Mouse (Mus musculus) gastrocnemius, adult 2 months (tissue): ENCODE results near the gene 8030411F24Rik. TPM values are rescaled to one million over a fixed set of nuclear protein-coding genes. Genes with fewer than 3 reads are reported as not detected.

ENCODE experiments used
- DNase-seq: peaks from one replicate; pipeline ENCODE4 v3.0.0; 2022
- H3K27ac ChIP-seq: fragments of 200-600 bp; 2 replicates; pipeline ENCODE4 v1.8.1; 2022; ENCODE audit warnings: mild to moderate bottlenecking
- H3K4me3 ChIP-seq: fragments of 200-600 bp; 2 replicates; pipeline ENCODE4 v1.8.1; 2022; ENCODE audit warnings: mild to moderate bottlenecking, moderate library complexity
- CTCF ChIP-seq: fragments of 200-600 bp; IDR thresholded peaks from 2 replicates; pipeline ENCODE4 v1.8.1; 2022; ENCODE audit warnings: antibody characterized with exemption, mild to moderate bottlenecking, moderate library complexity
- intact Hi-C: fragments of 180-260 bp; cut with DNase I; formaldehyde crosslinking; loops from one replicate; pipeline ENCODE4 v1.15.1; 2025
- total RNA-seq, 2 experiments: library from RNA; stranded (reverse); gene quantifications; 2 replicates each; pipeline ENCODE4 v1.2.3; 2021

8030411F24Rik gene
- total RNA-seq, 2 experiments from 2014 or later: not detected

- no peak for DNase-seq
- H3K27ac ChIP-seq: no peak overlapping the region
- no peak for TF ChIP-seq CTCF
- H3K4me3 ChIP-seq: no peak overlapping the region
- intact Hi-C loops: no loop called here
These were observed 19.7 kb downstream of the 8030411F24Rik start for GRCm38 (mm10) chr2:148801491-148801921.

DNA sequence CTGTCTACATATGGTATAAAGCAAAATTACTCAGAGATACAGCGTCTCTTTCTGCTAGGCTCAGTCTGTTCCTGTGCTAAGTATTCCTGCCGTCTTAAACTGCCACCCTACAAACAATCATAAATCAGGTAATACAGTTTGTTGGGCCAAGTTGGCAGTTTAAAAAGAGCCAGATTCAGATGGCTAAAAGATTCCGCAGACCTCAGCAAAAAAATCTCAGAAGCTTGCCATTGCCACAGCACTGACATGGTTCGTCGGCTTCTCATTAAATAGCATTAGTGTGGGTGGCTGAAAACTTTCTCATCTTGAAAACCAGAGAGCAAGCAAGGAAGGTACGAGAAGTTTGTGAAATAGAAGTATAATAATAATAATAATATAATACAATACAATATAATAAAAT lies 24.9 kb downstream of the 8030411F24Rik start:
- TF ChIP-seq CTCF: no peak
- intact Hi-C loops: no loop called here
- Histone ChIP-seq H3K4me3 (no peak overlapping the region), H3K27ac (no peak overlapping the region)
- no peak for DNase-seq

DNA sequence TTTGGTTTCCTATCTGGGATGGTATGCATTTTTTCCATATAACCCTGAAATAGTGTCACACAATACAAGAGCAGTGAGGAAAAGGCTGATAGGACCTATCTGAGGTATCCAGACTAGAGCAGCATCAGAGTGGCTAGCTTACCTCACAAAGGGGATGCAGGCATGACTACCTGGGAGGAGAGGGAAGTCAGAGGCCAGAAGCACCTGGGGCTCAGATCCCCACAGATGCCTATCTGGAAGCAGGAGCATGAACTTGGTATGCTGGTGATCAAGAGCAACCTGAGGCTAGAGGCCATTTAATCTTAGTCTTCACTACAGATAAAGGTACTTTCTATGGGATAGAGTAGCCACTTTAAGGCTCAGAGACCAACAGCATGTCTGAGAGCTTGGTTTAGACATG lies 38.1 kb downstream of the 8030411F24Rik start, which contains the start of gene Cst13:
Cst13 (plus strand) TSS at position 173 of the 400 bp plus-strand sequence.
- Histone ChIP-seq H3K4me3 (no peak within 1 kb of the TSS), H3K27ac (no peak within 1 kb of the TSS)
- intact Hi-C loops: no loop called here
- DNase-seq: no peak
- no peak for TF ChIP-seq CTCF

DNA sequence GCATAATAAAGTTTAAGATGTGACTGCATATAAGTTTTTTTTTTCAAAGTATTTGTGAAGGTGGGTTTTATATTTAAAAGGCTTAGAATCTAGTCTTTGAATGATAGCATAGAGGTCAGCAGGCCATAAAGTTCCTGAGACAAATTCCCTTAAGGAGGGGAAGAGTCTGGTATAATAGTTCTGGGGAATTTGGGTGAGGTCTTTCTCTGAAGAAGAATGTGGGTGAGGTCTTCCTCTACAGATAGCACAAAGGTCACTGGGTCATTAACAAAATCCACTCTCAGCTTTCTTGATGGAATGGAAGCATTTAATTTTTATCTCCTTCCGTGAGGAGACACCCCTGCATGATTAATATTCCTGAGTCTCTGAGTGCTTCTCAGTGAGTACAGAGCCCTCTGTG lies 44.2 kb downstream of the 8030411F24Rik start:
- Histone ChIP-seq H3K27ac (no peak overlapping the region), H3K4me3 (no peak overlapping the region)
- no peak for DNase-seq
- no peak for TF ChIP-seq CTCF
- intact Hi-C loops: no loop called here

GRCm38 (mm10) chr2:148834912-148835311 lies 53.1 kb downstream of the 8030411F24Rik start, which contains the start of gene Cst9:
Gene Cst9 (plus strand): TSS chr2:148835147.
- intact Hi-C loops: no loop called here
- no peak for TF ChIP-seq CTCF
- no peak within 1 kb of the TSS for H3K27ac ChIP-seq
- no peak for DNase-seq
- H3K4me3 ChIP-seq: no peak within 1 kb of the TSS

Other genes with a start within 250 kb of the 8030411F24Rik start
- 1 to 10 TPM; 6.6 to 7.7 TPM for gene Nxt1, start 109.4 kb upstream of the 8030411F24Rik start, total RNA-seq
- gene Gzf1, start 101.0 kb upstream of the 8030411F24Rik start, total RNA-seq: 10 to 100 TPM; 18.9 to 26.3 TPM
- 1 to 10 TPM; 4.3 to 6.2 TPM for gene Napb, start 49.5 kb upstream of the 8030411F24Rik start, total RNA-seq
- gene Cstl1, start 31.7 kb upstream of the 8030411F24Rik start, total RNA-seq: not detected
- not detected for gene Cst11, start 10.5 kb upstream of the 8030411F24Rik start, total RNA-seq
- gene Cst12, start 7.4 kb downstream of the 8030411F24Rik start, total RNA-seq: not detected
- gene Cst8, start 16.8 kb downstream of the 8030411F24Rik start, total RNA-seq: not detected
- not detected for gene Cst13, start 38.1 kb downstream of the 8030411F24Rik start, total RNA-seq
- not detected for gene Cst9, start 53.1 kb downstream of the 8030411F24Rik start, total RNA-seq
- 1 to 10 TPM in 1 of 2 experiments, not detected in 1; 1.3 TPM for gene 9230104L09Rik, start 83.0 kb downstream of the 8030411F24Rik start, total RNA-seq
- 100 to 1,000 TPM; 519 to 664 TPM for gene Cst3, start 93.7 kb downstream of the 8030411F24Rik start, total RNA-seq
- not detected for gene Gm1330, start 221.2 kb downstream of the 8030411F24Rik start, total RNA-seq
- not detected for gene Gm10750, start 235.2 kb downstream of the 8030411F24Rik start, total RNA-seq